Mouse (Mus musculus) layer of hippocampus, postnatal 14 days (tissue): ENCODE measurements at regions not wholly inside any gene's neighbourhood (a gene's known extent, or its start where the extent isn't known, plus 50 kb on each side); places are given as distances from the start of the nearest gene placed in this dataset.

Experiments
- DNase-seq, 2 experiments: peaks; one replicate each; pipeline ENCODE4 v3.0.0; 2021 to 2022; ENCODE audit warnings: low spot score in 2 of 2, mixed read lengths in 1 of 2

DNA sequence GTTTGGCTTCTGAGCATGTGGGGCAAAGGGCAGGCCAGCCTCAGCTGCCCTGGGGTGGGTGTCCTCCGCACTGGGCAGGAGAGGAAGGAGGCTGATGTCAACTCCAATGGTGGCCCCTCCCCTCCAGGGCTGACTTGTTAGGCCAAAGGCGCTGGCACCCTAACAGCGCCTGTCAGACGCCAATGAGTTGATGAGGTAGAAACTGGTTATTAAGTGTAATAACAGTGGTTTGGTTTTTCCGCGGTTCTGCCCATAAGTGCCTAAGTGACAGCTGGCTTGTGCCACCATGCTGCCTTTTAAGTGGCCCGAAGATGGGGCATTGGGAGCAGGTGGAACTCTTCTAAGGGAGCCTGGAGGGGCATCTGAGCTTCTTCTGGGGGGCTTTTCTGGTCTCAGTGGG lies 74.5 kb upstream of the 4931429L15Rik start:
- no peak for DNase-seq

DNA sequence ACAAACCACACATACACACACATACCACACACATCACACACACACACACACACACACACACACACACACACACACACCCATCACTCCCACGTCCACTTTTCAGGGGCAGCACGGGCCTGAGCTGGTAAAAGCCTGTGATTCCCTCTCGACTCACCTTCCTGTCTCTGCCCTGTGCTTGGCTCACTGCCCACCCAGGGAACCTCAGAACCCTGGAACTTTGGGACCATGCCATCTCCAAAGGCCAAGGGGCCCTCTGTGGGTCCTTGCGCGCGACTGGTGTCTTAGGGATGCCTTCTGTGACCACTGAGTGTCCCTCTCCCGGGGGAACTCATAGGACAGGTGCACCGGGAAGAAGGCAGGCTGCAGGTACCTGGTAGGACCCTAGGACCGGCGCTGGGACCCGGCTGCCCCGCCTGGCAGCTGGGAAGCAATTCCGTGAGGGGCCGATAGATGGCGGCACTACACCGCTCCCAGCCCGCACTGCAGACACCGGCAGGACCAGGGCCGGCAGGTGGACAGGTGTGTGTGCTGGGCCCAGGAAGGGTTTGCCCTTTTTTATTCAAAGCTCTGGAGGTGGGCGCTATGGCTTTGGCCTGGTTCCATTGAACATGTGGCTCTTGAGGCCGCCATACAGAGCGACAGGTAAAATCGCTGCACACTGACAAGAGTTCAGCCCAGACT lies 73.0 kb upstream of the 4931429L15Rik start:
- peak; percentile 42 to 52 for DNase-seq

DNA sequence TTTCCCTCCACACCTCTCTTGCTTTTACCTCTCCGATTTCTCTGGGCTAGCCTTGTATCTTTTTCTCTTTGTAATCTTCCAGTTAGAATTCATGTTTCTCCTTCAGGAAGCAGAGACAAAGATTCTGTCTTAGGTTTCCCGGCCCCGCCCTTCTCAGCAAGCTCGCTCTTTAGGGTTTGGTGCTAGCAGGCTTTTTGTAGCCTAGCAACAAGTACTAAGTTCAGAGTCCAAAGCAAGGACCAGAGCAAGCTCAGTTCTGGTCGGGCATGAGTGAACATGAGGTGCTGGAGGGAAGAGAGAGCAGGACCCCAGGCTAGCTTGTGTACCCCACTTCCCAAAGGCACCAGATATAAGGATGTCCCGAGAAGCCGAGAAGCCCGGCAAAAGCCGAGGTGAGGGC lies 70.0 kb upstream of the 4931429L15Rik start:
- DNase-seq: no peak

DNA sequence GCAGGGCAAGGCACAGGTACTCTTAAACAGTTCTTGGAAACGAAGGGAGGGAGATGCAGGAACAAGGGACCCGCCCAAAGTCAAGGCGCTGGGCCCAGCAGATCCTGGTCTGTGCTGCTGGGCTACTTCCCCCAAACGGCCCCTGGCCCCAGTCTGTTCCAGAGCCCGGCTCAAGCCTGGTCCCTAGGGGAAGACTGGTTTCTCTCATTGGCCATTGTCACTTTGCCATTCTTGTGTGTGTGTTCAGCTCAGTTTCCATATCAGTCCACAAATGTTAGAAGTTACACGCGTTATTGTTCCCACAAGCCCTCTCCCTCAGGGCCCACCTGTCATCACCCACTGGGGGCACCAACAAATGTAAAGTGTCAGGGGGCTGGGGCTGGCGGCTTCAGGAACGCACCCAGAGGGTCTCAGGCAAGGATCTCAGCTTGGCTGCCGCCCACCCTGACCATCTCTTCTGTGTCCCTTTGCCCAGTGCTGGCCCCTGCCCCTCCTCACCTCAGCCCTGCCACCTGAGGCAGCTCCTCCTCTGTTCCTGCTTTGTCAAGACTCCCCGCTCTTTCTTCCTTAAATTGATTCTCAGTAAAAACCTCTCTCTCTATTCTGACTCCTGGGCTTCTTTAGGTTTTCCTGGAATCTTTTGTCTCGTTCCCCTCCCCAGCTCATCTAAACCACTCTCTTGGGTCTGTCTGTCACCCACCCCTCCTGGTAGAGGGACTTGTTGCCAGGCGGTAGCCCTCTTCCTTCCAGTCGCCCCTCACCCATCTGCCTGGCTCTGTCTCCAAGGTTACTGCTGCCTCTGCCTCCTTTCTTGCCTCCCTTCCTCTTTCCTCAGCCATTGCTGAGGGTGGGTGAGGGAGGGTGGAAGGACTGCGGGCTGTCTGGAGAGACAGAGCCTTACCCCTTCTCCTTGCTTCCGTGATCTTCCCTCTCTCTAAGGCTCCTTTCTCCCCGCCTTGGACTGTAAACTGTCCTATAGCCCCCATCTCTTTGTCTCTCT lies 69.2 kb upstream of the 4931429L15Rik start:
- DNase-seq: no peak

DNA sequence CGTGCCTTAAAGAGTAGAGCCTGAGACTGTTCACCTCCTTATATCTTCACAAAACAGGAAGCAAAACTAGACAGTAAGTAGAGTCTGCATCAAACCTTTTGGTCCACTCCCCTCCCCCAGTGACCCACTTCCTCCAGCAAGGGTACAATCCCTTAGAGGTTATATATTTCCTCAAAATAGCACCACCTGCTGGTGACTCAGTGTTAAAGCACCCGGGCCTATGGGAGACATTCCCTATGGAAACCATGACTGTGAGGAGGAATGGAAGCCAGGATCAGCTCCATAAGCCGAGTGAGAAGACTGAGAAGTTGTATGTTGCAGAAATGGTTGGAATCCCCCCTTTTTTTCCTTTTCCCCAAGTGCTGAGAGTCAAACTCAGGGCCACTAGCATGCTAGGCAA lies 66.5 kb upstream of the 4931429L15Rik start:
- DNase-seq: no peak

DNA sequence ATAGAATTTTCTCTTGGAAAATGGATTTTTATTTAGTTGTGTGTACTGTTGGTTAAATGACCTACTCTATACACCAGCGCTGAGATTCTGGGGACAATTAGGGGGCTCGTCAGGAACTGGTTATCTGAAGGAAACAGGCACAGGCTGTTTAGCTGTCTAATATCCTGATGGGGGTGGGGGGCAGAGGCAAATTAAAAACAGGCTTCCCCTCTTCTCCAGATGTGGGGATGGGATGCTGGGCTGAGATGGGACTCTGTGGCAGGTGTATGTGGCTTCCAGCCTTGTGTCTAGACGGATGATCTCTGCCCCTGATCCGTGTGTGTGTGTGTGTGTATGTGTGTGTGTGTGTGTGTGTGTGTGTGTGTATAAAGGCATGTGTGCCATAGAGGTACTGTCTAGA lies 61.6 kb upstream of the 4931429L15Rik start:
- DNase-seq: no peak

DNA sequence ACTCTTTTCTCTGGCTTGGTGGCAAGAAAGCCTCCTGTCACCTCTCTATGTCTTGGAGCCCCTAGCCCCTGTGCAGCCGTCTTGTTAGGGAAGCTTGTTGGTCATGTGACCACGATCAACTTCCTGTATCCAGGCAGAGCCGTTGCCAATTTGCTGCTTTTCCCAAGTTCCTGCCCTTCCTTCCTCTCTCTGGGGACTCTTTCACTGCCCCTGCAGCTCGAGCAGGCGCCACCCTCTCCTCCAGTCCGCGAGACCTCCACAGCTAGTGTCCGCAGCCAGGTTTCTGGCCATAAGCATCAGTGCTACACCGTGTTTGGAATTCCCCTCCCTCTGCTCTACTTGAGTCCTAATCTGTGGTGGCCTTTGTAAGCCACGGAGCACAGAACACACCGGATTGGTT lies 59.7 kb upstream of the 4931429L15Rik start:
- DNase-seq: no peak

DNA sequence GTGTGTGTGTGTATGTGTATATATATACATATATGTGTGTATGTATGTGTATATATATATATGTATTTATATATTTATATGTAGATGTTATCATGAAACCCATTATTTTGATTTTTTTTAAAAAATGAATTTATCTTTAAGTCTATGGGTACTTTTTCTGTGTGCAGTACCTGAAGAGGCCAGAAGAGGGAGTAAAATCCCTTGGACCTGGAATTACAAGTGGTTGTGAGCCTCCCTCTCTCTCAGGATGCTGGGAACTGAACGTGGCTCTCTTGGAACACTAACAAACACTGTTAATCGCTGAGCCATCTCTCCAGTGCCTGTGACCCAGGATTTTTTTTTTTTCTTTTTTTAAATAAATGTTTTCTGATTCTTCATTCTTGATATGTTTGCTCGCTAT lies 58.6 kb upstream of the 4931429L15Rik start:
- no peak for DNase-seq
